Mouse (Mus musculus) stomach, embryonic 15.5 days (tissue): ENCODE measurements around the gene Pop7. TPM values are rescaled to one million over a fixed set of nuclear protein-coding genes. Genes with fewer than 3 reads are reported as not detected.

Experiments used
- ATAC-seq: fragments of 200-750 bp; cut with Nextera tagmentation; 2 replicates; pipeline ENCODE4 v1.8.0; 2017; ENCODE audit warnings: low read depth, moderate number of reproducible peaks, moderate TSS enrichment; ENCODE audit not compliant: insufficient read depth, low FRiP score
- H3K27ac ChIP-seq: fragments of 300-500 bp; sonication (generic); 2 replicates; pipeline ENCODE4 v1.5.1; 2015; ENCODE audit warnings: mild to moderate bottlenecking, inconsistent platforms
- H3K27me3 ChIP-seq: fragments of 300-500 bp; sonication (generic); replicated peaks from 2 replicates; pipeline ENCODE4 v1.6.1; 2015; ENCODE audit warnings: inconsistent platforms
- H3K36me3 ChIP-seq: fragments of 300-500 bp; sonication (generic); 2 replicates; pipeline ENCODE4 v1.6.1; 2015; ENCODE audit warnings: inconsistent platforms
- H3K4me1 ChIP-seq: fragments of 300-500 bp; sonication (generic); 2 replicates; pipeline ENCODE4 v1.6.1; 2015; ENCODE audit warnings: inconsistent platforms
- H3K4me2 ChIP-seq: fragments of 300-500 bp; sonication (generic); 2 replicates; pipeline ENCODE4 v1.6.1; 2015; ENCODE audit warnings: mild to moderate bottlenecking, inconsistent platforms
- H3K4me3 ChIP-seq: fragments of 300-500 bp; sonication (generic); replicated peaks from 2 replicates; pipeline ENCODE4 v1.5.1; 2015; ENCODE audit warnings: inconsistent platforms
- H3K9ac ChIP-seq: fragments of 300-500 bp; sonication (generic); 2 replicates; pipeline ENCODE4 v1.6.1; 2015; ENCODE audit warnings: inconsistent platforms
- H3K9me3 ChIP-seq: fragments of 300-500 bp; sonication (generic); 2 replicates; pipeline ENCODE4 v1.6.1; 2016; ENCODE audit warnings: inconsistent platforms
- WGBS: fragments of 180-500 bp; shearing (Covaris S2); methylation state at CpG from one replicate; pipeline ENCODE4 v1.1.7; 2015; 5-methylcytosine and 5-hydroxymethylcytosine counted together
- microRNA-seq: library from miRNA; unstranded; fragments of <30 nt; microRNA quantifications from one replicate; pipeline ENCODE4, GENCODE M21; 2016
- polyA plus RNA-seq: library from polyadenylated mRNA; unstranded; fragments of >200 nt; fragmentation: Nextera tagmentation; extraction: Ambion mirVana; gene quantifications from 2 replicates; pipeline ENCODE4 v1.2.1, GENCODE M21; 2015

Pop7 gene
- polyA plus RNA-seq, 1 experiment from 2014 or later, result 52.4 TPM

- Histone ChIP-seq H3K27ac (no peak overlapping the region), H3K9ac (no peak overlapping the region), H3K4me3 (no peak overlapping the region), H3K9me3 (no peaks in the 10 kb centered on the region), H3K4me2 (no peak overlapping the region), H3K27me3 (peaks cover 11% of the 10 kb centered on the region; the same call in 1 of the 2 replicates), H3K4me1 (peaks cover 11% of the 10 kb centered on the region; the same call in 1 of the 2 replicates), H3K36me3 (no peaks in the 10 kb centered on the region)
- ATAC-seq, result no peak
Observed at GRCm38 (mm10) chr5:137481138-137481537, 21.2 kb downstream of the Pop7 start.

GRCm38 (mm10) chr5:137476964-137477363 lies 25.4 kb downstream of the Pop7 start, which contains the start of gene Zan:
Zan (minus strand) TSS chr5:137477064.
- no peaks in the 10 kb centered on the region for H3K27me3 ChIP-seq
- no peaks in the 10 kb centered on the region for H3K4me1 ChIP-seq
- no peak for ATAC-seq
- no peaks in the 10 kb centered on the region for H3K36me3 ChIP-seq
- no peaks in the 10 kb centered on the region for H3K9me3 ChIP-seq
- H3K4me2 ChIP-seq, result no peak within 1 kb of the TSS
- H3K4me3 ChIP-seq, result no peak within 1 kb of the TSS
- no peak within 1 kb of the TSS for H3K9ac ChIP-seq
- no peak within 1 kb of the TSS for H3K27ac ChIP-seq
- WGBS, result 73% methylated on average over 5 of the region's 5 CpGs

GRCm38 (mm10) chr5:137474351-137474750 lies 28.0 kb downstream of the Pop7 start:
- Histone ChIP-seq H3K4me2 (no peak overlapping the region), H3K9me3 (no peaks in the 10 kb centered on the region), H3K9ac (no peak overlapping the region), H3K36me3 (no peaks in the 10 kb centered on the region), H3K4me3 (no peak overlapping the region), H3K4me1 (no peaks in the 10 kb centered on the region), H3K27ac (no peak overlapping the region), H3K27me3 (no peaks in the 10 kb centered on the region)
- no peak for ATAC-seq
- 56% methylated on average over 2 of the region's 2 CpGs for WGBS

GRCm38 (mm10) chr5:137472252-137472904 lies 29.9 kb downstream of the Pop7 start:
- Histone ChIP-seq H3K9ac (no peak overlapping the region), H3K27me3 (no peaks in the 10 kb centered on the region), H3K9me3 (no peaks in the 10 kb centered on the region), H3K4me3 (no peak overlapping the region), H3K36me3 (no peaks in the 10 kb centered on the region), H3K4me1 (no peaks in the 10 kb centered on the region), H3K4me2 (no peak overlapping the region), H3K27ac (peak overlapping the region; percentile 77)
- peak; percentile 88 for ATAC-seq
- WGBS, result 61% methylated on average over 5 of the region's 5 CpGs

- WGBS, result 91% methylated on average over 6 of the region's 6 CpGs
- Histone ChIP-seq H3K4me1 (no peaks in the 10 kb centered on the region), H3K9ac (no peak overlapping the region), H3K36me3 (no peaks in the 10 kb centered on the region), H3K27ac (no peak overlapping the region), H3K9me3 (no peaks in the 10 kb centered on the region), H3K4me3 (no peak overlapping the region), H3K27me3 (no peaks in the 10 kb centered on the region), H3K4me2 (no peak overlapping the region)
- ATAC-seq, result no peak
Observed at GRCm38 (mm10) chr5:137466946-137467345, 35.4 kb downstream of the Pop7 start.

GRCm38 (mm10) chr5:137465049-137465448 lies 37.3 kb downstream of the Pop7 start:
- no peaks in the 10 kb centered on the region for H3K36me3 ChIP-seq
- no peak overlapping the region for H3K4me3 ChIP-seq
- no peak for ATAC-seq
- WGBS, result 43% methylated on average over 3 of the region's 3 CpGs
- no peaks in the 10 kb centered on the region for H3K9me3 ChIP-seq
- no peaks in the 10 kb centered on the region for H3K27me3 ChIP-seq
- H3K9ac ChIP-seq, result no peak overlapping the region
- H3K4me1 ChIP-seq, result no peaks in the 10 kb centered on the region
- no peak overlapping the region for H3K4me2 ChIP-seq
- no peak overlapping the region for H3K27ac ChIP-seq

- Histone ChIP-seq H3K4me2 (no peak overlapping the region), H3K9me3 (no peaks in the 10 kb centered on the region), H3K27ac (peak overlapping the region; percentile 65; the same call in 1 of the 2 replicates), H3K27me3 (no peaks in the 10 kb centered on the region), H3K4me3 (no peak overlapping the region), H3K4me1 (no peaks in the 10 kb centered on the region), H3K9ac (no peak overlapping the region), H3K36me3 (no peaks in the 10 kb centered on the region)
- WGBS, result 33% methylated on average over 7 of the region's 7 CpGs
- peak; percentile 92 for ATAC-seq
Observed at GRCm38 (mm10) chr5:137455866-137456591, 46.3 kb downstream of the Pop7 start.

- Histone ChIP-seq H3K9ac (no peak overlapping the region), H3K36me3 (no peaks in the 10 kb centered on the region), H3K4me2 (no peak overlapping the region), H3K27me3 (no peaks in the 10 kb centered on the region), H3K27ac (no peak overlapping the region), H3K4me1 (no peaks in the 10 kb centered on the region), H3K4me3 (no peak overlapping the region), H3K9me3 (no peaks in the 10 kb centered on the region)
- WGBS, result 70% methylated on average over 6 of the region's 6 CpGs
- no peak for ATAC-seq
Observed at GRCm38 (mm10) chr5:137455206-137455605, 47.1 kb downstream of the Pop7 start.

Small RNA genes lying within 50 kb of the gene (microRNA-seq; reads per million reads assigned to microRNA genes)
- 0.58 reads per million for gene Mir6418

Other genes starting within 250 kb of the Pop7 start
- gene Ache, start 215.0 kb downstream of the Pop7 start, polyA plus RNA-seq, result 9.8 and 12.3 TPM in 2 replicates
- 7.8 and 8.7 TPM in 2 replicates for gene Ufsp1, start 207.9 kb downstream of the Pop7 start, polyA plus RNA-seq
- 113 and 122 TPM in 2 replicates for gene Srrt, start 194.8 kb downstream of the Pop7 start, polyA plus RNA-seq
- gene Trip6, start 188.1 kb downstream of the Pop7 start, polyA plus RNA-seq, result 73.2 and 73.4 TPM in 2 replicates
- gene Slc12a9, start 168.9 kb downstream of the Pop7 start, polyA plus RNA-seq, result 13.0 and 14.5 TPM in 2 replicates
- gene Ephb4, start 152.4 kb downstream of the Pop7 start, polyA plus RNA-seq, result 35.5 and 41.4 TPM in 2 replicates
- 0.72 and 0.94 TPM in 2 replicates for gene Zan, start 25.5 kb downstream of the Pop7 start, polyA plus RNA-seq
- 10.2 and 12.2 TPM in 2 replicates for gene Gigyf1, start 16.0 kb upstream of the Pop7 start, polyA plus RNA-seq
- not detected in 2 replicates for gene Epo, start 30.7 kb upstream of the Pop7 start, polyA plus RNA-seq
- gene Gnb2, start 31.0 kb upstream of the Pop7 start, polyA plus RNA-seq, result 359 and 366 TPM in 2 replicates
- gene Actl6b, start 51.0 kb upstream of the Pop7 start, polyA plus RNA-seq, result 4.5 and 5.1 TPM in 2 replicates
- 2.2 and 4.7 TPM in 2 replicates for gene Tfr2, start 67.3 kb upstream of the Pop7 start, polyA plus RNA-seq
- gene Mospd3, start 98.5 kb upstream of the Pop7 start, polyA plus RNA-seq, result 30.6 TPM in 2 replicates
- gene Pcolce, start 111.3 kb upstream of the Pop7 start, polyA plus RNA-seq, result 112 and 115 TPM in 2 replicates
- gene Fbxo24, start 126.5 kb upstream of the Pop7 start, polyA plus RNA-seq, result 0.13 and 0.26 TPM in 2 replicates
- 36.0 and 38.5 TPM in 2 replicates for gene Lrch4, start 126.6 kb upstream of the Pop7 start, polyA plus RNA-seq
- 6.6 and 9.4 TPM in 2 replicates for gene Gm20605, start 126.7 kb upstream of the Pop7 start, polyA plus RNA-seq
- gene Sap25, start 138.8 kb upstream of the Pop7 start, polyA plus RNA-seq, result 5.8 and 8.9 TPM in 2 replicates
- 0.06 and 0.09 TPM in 2 replicates for gene Irs3, start 143.2 kb upstream of the Pop7 start, polyA plus RNA-seq
- 18.1 and 23.1 TPM in 2 replicates for gene Agfg2, start 182.2 kb upstream of the Pop7 start, polyA plus RNA-seq
- 2.7 and 2.9 TPM in 2 replicates for gene Nyap1, start 239.1 kb upstream of the Pop7 start, polyA plus RNA-seq
- 130 and 138 TPM in 2 replicates for gene Tsc22d4, start 243.2 kb upstream of the Pop7 start, polyA plus RNA-seq